Mouse (Mus musculus) midbrain, embryonic 11.5 days (tissue): Measurements from ENCODE around the gene Rps26. TPM values are rescaled to one million over a fixed set of nuclear protein-coding genes. Genes with fewer than 3 reads are reported as not detected.

ENCODE experiments used
- ATAC-seq: fragments of 200-750 bp; cut with Nextera tagmentation; 2 replicates; pipeline ENCODE4 v1.8.0; 2017; ENCODE audit warnings: moderate TSS enrichment, moderate library complexity; ENCODE audit not compliant: low FRiP score
- DNase-seq: peaks from one replicate; pipeline ENCODE4 v3.0.0; 2015; ENCODE audit warnings: low spot score; ENCODE audit errors: missing footprints
- H3K27ac ChIP-seq: fragments of 300-500 bp; sonication (generic); 2 replicates; pipeline ENCODE4 v1.5.1; 2014; ENCODE audit warnings: low read depth, low read length
- H3K27me3 ChIP-seq: fragments of 300-500 bp; sonication (generic); 2 replicates; pipeline ENCODE4 v1.6.1; 2014; ENCODE audit warnings: mild to moderate bottlenecking, low read length, moderate library complexity, mixed read lengths; ENCODE audit not compliant: control insufficient read depth, insufficient read depth
- H3K36me3 ChIP-seq: fragments of 300-500 bp; sonication (generic); 2 replicates; pipeline ENCODE4 v1.6.1; 2014; ENCODE audit warnings: mild to moderate bottlenecking, low read length, moderate library complexity, mixed read lengths; ENCODE audit not compliant: control insufficient read depth, insufficient read depth
- H3K4me1 ChIP-seq: fragments of 300-500 bp; sonication (generic); 2 replicates; pipeline ENCODE4 v1.6.1; 2014; ENCODE audit warnings: low read length; ENCODE audit not compliant: control insufficient read depth, insufficient read depth
- H3K4me2 ChIP-seq: fragments of 300-500 bp; sonication (generic); 2 replicates; pipeline ENCODE4 v1.6.1; 2014; ENCODE audit warnings: mild to moderate bottlenecking, moderate library complexity
- H3K4me3 ChIP-seq: fragments of 300-500 bp; sonication (generic); 2 replicates; pipeline ENCODE4 v1.5.1; 2014; ENCODE audit warnings: low read depth, low read length
- H3K9ac ChIP-seq: fragments of 300-500 bp; sonication (generic); 2 replicates; pipeline ENCODE4 v1.6.1; 2014; ENCODE audit warnings: low read length
- H3K9me3 ChIP-seq: fragments of 300-500 bp; sonication (generic); 2 replicates; pipeline ENCODE4 v1.6.1; 2016; ENCODE audit warnings: low read length; ENCODE audit not compliant: control insufficient read depth
- WGBS: fragments of 180-500 bp; shearing (Covaris S2); extraction: QIAGEN DNeasy Blood & Tissue Kit; methylation state at CpG from one replicate; pipeline ENCODE4 v1.1.7; 2014; 5-methylcytosine and 5-hydroxymethylcytosine counted together
- polyA plus RNA-seq: library from polyadenylated mRNA; unstranded; fragments of >200 nt; fragmentation: Nextera tagmentation; extraction: Ambion mirVana; gene quantifications from 2 replicates; pipeline ENCODE4 v1.2.1, GENCODE M21; 2014

Rps26 gene
- polyA plus RNA-seq, result 588 and 638 TPM in 2 replicates

DNA sequence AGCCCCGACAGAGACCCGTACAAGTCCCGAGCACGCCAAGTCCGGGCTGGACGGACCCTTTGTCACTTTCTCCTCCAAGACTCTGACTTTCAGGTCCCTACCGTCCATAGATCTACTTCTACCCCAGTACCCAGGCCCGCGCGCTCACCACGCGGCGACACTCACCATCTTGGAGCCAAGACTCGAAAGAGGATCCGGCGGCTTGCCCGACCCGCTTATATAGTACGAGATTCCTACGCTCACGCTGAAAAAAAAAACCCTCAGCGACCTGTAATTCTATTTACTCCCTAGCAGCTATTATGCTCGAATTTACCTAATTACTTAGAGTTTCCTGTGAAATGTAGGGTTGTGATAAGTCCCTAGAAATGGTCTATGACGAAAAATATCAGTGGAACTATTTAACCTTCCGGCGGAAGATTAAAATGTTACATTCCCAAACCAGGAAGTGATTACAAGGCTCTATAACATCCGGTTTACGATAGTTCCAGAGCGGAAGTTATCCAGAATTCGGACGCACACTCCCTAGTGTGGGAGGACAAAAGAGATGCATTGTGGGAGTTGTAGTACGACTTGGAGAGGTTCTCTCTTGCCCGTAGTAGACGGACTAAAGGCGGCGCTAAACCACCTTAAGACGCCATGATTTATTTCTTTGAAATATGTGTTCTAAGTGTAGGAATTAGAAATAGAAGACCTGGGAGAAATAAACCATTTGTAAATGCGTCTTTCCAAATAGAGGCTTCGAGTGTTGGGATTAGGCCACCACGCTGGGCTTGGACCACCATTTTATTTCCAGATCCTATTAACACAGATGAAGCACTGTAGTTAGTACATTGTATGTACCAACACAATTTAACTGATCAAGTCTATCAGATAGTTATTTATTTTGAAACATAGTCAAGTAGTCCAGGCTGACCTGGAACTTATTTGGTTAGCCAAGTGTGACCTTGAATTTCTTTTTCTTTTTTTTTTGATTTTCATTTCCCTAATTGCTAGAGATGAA, at the start of gene Rps26:
TSS of gene Rps26 (minus strand) at position 437 of the 1,000 bp plus-strand sequence.
- Histone ChIP-seq H3K9ac (peak within 1 kb of the TSS; percentile 90), H3K36me3 (peaks cover 18% of the 10 kb centered on the region), H3K27ac (no peak within 1 kb of the TSS; the same call in 1 of the 2 replicates), H3K9me3 (no peaks in the 10 kb centered on the region), H3K27me3 (no peaks in the 10 kb centered on the region), H3K4me1 (peaks cover 6% of the 10 kb centered on the region), H3K4me2 (peak within 1 kb of the TSS; percentile 73), H3K4me3 (peak within 1 kb of the TSS; percentile 76)
- DNase-seq (peak; percentile 99), ATAC-seq (peak; percentile 96)
- WGBS, result under 1% methylated on average over 40 of the region's 40 CpGs

GRCm38 (mm10) chr10:128674469-128675008, 48.0 kb upstream of the Rps26 start:
- 4% methylated on average over 9 of the region's 9 CpGs for WGBS
- DNase-seq (no peak), ATAC-seq (no peak)
- peak overlapping the region; percentile 79 for H3K4me2 ChIP-seq
- H3K27ac ChIP-seq, result no peak overlapping the region; the same call in 1 of the 2 replicates
- H3K4me3 ChIP-seq, result peak overlapping the region; percentile 48
- H3K9ac ChIP-seq, result peak overlapping the region; percentile 62
- no peaks in the 10 kb centered on the region; the same call in 1 of the 2 replicates for H3K36me3 ChIP-seq
- no peaks in the 10 kb centered on the region for H3K9me3 ChIP-seq
- H3K27me3 ChIP-seq, result no peaks in the 10 kb centered on the region
- peaks cover 10% of the 10 kb centered on the region for H3K4me1 ChIP-seq

DNA sequence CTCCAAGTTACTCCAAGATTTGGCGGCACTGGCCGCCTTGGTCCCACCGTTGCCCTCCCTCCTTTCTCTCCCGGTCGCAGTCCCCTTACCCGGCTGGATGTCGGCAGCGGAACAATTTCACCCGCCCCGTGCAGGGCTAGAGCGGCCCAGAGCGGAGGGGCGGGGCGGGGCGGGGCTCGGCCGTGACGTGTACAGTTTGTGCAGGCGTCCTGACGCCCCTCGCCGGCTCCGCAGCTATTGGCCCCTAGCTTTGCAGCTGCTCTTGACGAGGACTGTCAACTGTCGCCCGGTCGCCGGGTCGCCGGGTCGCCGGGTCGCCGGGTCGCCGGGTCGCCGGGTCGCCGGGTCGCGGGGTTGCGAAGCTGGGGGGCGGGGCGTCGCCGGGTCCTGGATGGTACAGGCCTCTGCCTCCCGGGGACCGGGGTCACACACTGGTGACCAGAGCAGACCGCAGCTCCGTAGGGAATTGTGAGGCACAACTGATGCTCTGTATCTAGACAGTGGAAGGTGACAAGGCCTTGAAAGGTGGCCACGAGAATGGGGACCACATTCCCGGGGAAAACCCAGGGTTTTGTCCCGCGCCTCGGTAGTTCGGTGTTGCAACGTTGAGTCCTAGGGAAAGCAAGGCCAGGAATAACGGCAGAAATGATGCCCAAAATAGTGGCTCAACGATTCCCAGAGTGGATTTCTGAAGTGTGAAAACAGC, 47.4 kb upstream of the Rps26 start, which contains the start of gene Suox:
TSS of gene Suox (minus strand) at position 311 of the 706 bp plus-strand sequence.
- Histone ChIP-seq H3K36me3 (no peaks in the 10 kb centered on the region), H3K4me3 (peak within 1 kb of the TSS; percentile 48), H3K4me1 (peaks cover 11% of the 10 kb centered on the region), H3K4me2 (peak within 1 kb of the TSS; percentile 79), H3K27me3 (no peaks in the 10 kb centered on the region), H3K27ac (no peak within 1 kb of the TSS; the same call in 1 of the 2 replicates), H3K9me3 (no peaks in the 10 kb centered on the region), H3K9ac (peak within 1 kb of the TSS; percentile 62)
- peak; percentile 99 for DNase-seq
- under 1% methylated on average over 60 of the region's 60 CpGs for WGBS
- peak; percentile 95 for ATAC-seq

- peaks cover 18% of the 10 kb centered on the region for H3K4me1 ChIP-seq
- WGBS, result 91% methylated on average over 9 of the region's 9 CpGs
- no peak overlapping the region for H3K4me2 ChIP-seq
- no peak overlapping the region for H3K27ac ChIP-seq
- H3K36me3 ChIP-seq, result no peaks in the 10 kb centered on the region
- DNase-seq (peak; percentile 8), ATAC-seq (no peak)
- no peak overlapping the region for H3K9ac ChIP-seq
- H3K27me3 ChIP-seq, result no peaks in the 10 kb centered on the region
- no peaks in the 10 kb centered on the region for H3K9me3 ChIP-seq
- no peak overlapping the region for H3K4me3 ChIP-seq
These were observed 44.6 kb upstream of the Rps26 start for GRCm38 (mm10) chr10:128671148-128671547.

DNA sequence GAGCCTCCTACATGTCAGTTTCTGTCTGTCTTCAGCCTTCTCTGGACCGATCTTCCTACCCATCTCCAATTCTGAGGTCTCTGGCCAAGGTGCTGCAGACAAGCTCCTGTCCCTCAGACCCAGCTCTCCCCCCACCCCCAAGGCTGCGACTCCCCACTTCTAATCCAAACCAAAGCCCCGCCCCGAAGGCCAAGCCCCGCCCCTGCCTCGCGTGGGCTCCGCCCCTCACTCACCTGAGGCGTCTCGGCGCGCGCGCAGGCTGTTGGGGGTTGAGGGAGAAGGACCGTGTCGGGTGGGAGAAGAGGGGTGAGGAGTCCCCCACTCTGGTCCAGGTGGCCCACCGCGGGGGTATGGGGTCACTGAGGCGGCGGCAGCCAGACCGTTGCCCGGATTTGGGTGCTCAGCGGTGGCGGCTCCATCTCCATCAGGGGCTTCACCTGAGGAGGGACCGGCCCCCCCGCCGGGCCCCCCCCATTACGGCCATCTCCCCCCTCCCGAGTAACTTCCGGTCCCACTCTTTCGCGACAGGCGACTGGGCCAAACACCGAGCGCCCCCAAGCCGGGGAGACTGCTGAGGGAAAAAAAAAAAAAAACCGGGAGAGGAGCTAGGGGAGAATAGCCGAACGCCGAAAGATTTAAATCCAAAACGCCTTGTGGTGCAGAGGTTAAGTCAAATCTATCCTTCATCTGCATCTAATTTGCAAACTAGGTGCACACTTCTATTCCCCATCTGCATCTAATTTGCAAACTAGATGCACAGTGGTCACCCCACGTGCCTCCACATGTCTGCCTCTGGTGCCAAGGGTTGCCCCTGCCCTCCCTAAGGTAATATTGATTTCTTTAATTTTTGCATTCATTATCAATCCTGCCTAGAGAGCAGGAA, 42.5 kb upstream of the Rps26 start:
- peak; percentile 62 for ATAC-seq
- WGBS, result 1% methylated on average over 42 of the region's 42 CpGs
- H3K27ac ChIP-seq, result no peak overlapping the region

DNA sequence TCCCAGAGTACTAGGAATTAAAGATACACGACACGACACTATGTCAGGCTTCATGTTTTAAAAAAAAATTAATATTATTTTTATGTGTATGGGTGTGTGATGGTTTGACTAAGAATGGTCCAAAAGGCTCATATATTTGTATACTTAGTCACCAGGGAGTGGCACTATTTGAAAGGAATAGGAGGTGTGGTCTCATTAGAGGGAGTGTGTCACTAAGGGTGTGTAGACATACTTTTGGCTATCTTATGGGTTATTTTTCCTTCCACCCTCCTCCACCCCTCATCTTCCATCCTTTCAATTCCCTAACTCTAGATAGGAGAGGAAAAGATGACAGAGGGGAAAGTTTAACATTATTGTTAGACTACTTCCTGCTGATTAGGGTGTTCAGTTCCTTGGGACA, 39.3 kb upstream of the Rps26 start:
- DNase-seq, result no peak
- H3K4me1 ChIP-seq, result peaks cover 7% of the 10 kb centered on the region
- no peak for ATAC-seq

More for the DNA sequence above, 42.5 kb upstream of the Rps26 start:
- H3K27me3 ChIP-seq, result no peaks in the 10 kb centered on the region
- peak overlapping the region; percentile 72 for H3K4me3 ChIP-seq
- H3K9ac ChIP-seq, result peak overlapping the region; percentile 75
- H3K9me3 ChIP-seq, result no peaks in the 10 kb centered on the region
- H3K4me1 ChIP-seq, result peaks cover 14% of the 10 kb centered on the region
- peak; percentile 91 for DNase-seq
- H3K4me2 ChIP-seq, result peak overlapping the region; percentile 83
- no peaks in the 10 kb centered on the region for H3K36me3 ChIP-seq

DNA sequence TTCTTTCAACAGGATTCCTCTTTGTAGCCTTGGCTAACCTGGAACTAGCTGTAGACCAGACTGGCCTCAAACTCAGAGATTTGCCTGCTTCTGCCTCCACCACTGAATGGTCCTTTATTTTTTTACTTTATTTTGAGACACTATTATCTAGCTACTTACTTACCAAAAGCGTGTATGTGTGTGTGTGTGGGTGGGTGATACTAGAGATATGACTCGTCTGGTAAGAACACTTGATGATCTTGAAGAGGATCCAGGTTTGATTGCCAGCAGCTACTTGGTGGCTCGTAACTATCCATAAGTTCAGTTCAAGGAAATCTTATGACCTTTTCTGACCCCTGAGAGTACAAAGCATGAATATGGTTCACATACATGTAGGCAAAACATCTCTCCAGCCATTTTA, 38.8 kb upstream of the Rps26 start:
- no peak overlapping the region for H3K9ac ChIP-seq
- H3K27me3 ChIP-seq, result no peaks in the 10 kb centered on the region
- H3K4me1 ChIP-seq, result peaks cover 7% of the 10 kb centered on the region
- H3K27ac ChIP-seq, result no peak overlapping the region
- WGBS, result 91% methylated on average over 3 of the region's 3 CpGs
- H3K4me2 ChIP-seq, result no peak overlapping the region
- no peak for ATAC-seq
- DNase-seq, result no peak
- H3K4me3 ChIP-seq, result no peak overlapping the region
- no peaks in the 10 kb centered on the region for H3K9me3 ChIP-seq
- no peaks in the 10 kb centered on the region for H3K36me3 ChIP-seq

More for the DNA sequence above, 39.3 kb upstream of the Rps26 start:
- Histone ChIP-seq H3K27ac (no peak overlapping the region), H3K36me3 (no peaks in the 10 kb centered on the region), H3K9me3 (no peaks in the 10 kb centered on the region), H3K27me3 (no peaks in the 10 kb centered on the region), H3K4me3 (no peak overlapping the region), H3K4me2 (no peak overlapping the region), H3K9ac (no peak overlapping the region)
- 96% methylated on average over 2 of the region's 2 CpGs for WGBS

- ATAC-seq (no peak), DNase-seq (no peak)
- H3K9me3 ChIP-seq, result no peaks in the 10 kb centered on the region
- H3K27ac ChIP-seq, result no peak overlapping the region
- H3K4me3 ChIP-seq, result no peak overlapping the region
- WGBS, result 74% methylated on average over 3 of the region's 3 CpGs
- H3K4me1 ChIP-seq, result peaks cover 7% of the 10 kb centered on the region
- H3K36me3 ChIP-seq, result no peaks in the 10 kb centered on the region
- no peak overlapping the region for H3K9ac ChIP-seq
- H3K27me3 ChIP-seq, result no peaks in the 10 kb centered on the region
- no peak overlapping the region for H3K4me2 ChIP-seq
These were observed 38.3 kb upstream of the Rps26 start for GRCm38 (mm10) chr10:128664808-128665207.
